Mouse (Mus musculus) neural tube, embryonic 10.5 days (tissue): ENCODE measurements around the gene Gm47995.

ENCODE experiments used
- DNase-seq: peaks from one replicate; pipeline ENCODE4 v3.0.0-alpha.2; 2017; ENCODE audit warnings: low spot score; ENCODE audit errors: extremely low spot score

Gene Gm47995

GRCm38 (mm10) chr1:151227506-151227905 is 29.3 kb downstream of the Gm47995 start:
- DNase-seq = no peak

GRCm38 (mm10) chr1:151228320-151228989 is 30.2 kb downstream of the Gm47995 start:
- DNase-seq = no peak

- DNase-seq = no peak
Measured at GRCm38 (mm10) chr1:151232346-151232745, 34.1 kb downstream of the Gm47995 start.

- DNase-seq = no peak
Measured at GRCm38 (mm10) chr1:151233756-151234155, 35.5 kb downstream of the Gm47995 start.

- DNase-seq = no peak
Measured at GRCm38 (mm10) chr1:151235574-151235973, 37.3 kb downstream of the Gm47995 start.

- DNase-seq = no peak
Measured at GRCm38 (mm10) chr1:151236141-151236930, 38.1 kb downstream of the Gm47995 start.

- no peak for DNase-seq
Measured at GRCm38 (mm10) chr1:151237780-151238179, 39.5 kb downstream of the Gm47995 start.

- no peak for DNase-seq
Measured at GRCm38 (mm10) chr1:151243332-151243731, 45.1 kb downstream of the Gm47995 start.

- no peak for DNase-seq
Measured at GRCm38 (mm10) chr1:151244013-151244412, 45.8 kb downstream of the Gm47995 start.

GRCm38 (mm10) chr1:151244761-151245160 is 46.5 kb downstream of the Gm47995 start:
- DNase-seq = no peak

GRCm38 (mm10) chr1:151245165-151245564 is 46.9 kb downstream of the Gm47995 start:
- DNase-seq = no peak

- no peak for DNase-seq
Measured at GRCm38 (mm10) chr1:151245846-151246245, 47.6 kb downstream of the Gm47995 start.
